Mouse (Mus musculus): ENCODE measurements at regions not wholly inside any gene's neighbourhood (a gene's known extent, or its start where the extent isn't known, plus 50 kb on each side); places are given as distances from the start of the nearest gene placed in this dataset.

DNA sequence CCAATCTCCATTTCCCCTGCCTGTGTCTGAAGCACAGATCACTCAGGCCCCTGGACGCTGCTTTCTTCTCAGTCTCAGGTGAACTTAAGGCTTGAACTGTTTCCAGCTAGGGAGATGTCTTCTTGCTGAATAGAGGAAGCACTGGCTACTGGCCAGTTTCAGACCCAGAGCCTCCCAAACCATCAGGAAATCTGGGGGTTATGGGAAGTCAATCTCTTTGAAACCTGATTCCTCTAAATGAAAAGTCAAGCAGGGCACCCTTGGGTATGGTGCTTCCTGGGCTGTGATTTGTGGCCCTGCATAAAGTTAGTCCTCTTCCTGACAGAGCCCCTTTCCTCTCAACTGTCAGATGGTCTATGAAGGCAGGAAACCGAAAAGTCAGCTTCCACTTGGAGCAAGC is 208.2 kb downstream of the Sptssa start:
- DNase-seq = peak; percentile 71

DNA sequence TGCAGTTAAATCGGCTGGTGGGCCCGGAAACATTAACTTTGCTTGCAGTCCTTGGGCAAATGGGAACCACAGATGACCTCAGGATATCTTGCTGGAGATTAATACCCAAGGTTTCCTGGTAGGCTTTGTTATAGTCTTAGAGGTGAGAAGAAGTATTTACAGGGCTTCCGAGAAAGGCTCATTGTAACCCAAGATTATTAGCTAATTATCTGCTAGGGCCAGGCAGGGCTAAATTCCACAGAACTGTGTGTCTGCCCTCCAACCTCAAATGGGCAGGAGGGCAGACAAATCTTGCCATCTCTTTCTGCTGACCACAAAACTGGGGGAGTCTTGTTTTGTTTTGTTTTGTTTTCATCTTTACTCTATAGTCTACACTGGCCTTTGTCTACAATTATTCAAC is 209.0 kb downstream of the Sptssa start:
- DNase-seq = no peak

DNA sequence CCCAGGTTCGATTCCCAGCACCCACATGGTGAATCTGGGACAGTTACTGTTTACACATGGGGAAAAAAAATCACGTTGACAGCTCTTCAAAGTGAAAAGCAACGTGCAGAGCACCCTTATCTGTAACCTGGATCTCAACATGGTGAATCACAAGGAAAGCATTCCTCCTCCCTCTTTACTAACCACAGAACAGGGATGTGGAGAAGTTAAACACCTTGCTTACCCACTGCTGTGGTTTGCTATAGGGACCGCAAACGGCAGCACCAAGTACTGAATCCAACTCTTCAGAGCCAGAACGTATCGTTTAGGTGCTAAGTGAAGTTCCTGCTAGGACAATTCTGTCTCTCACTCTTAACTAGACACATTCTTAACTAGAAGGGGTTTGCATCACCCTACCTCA is 210.0 kb downstream of the Sptssa start:
- DNase-seq = no peak

DNA sequence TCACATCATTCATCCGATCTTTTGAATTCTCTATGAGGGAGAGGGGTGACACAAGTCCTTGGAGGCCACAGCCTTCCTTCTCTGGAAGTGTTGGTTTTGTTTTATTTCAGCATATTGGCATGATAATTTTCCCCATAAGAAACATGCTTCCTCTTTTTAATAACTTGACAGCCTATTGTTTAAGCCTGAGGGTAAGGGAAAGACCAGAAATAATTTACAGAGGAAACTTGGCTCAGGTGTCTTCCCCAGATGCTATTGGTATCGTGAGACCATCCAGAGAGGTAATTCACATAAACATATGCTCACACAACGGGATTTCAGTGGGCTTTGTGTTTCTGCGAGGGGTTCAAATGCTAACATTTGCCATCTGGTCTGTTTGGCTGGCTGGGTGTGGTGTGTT is 212.0 kb downstream of the Sptssa start:
- DNase-seq = no peak

DNA sequence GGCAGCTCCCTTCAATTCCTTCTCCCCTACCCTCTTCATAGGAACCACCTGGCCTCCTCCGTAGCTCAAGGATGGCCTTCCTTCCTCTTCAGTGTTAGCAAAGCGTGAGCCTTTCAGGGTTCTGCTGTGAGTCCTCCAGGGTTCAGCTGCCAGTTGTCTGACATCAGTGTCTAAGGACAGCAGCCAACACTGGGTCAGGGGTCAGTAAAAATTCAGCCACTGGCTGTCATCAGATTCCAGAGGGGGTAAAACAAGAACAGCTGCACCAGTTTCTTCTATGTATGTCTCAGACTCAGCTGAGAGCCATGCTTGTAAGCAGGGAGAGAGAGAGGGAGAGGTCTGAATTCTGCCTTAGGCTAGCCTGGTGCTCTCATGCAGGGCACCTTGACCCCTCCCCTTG is 213.1 kb downstream of the Sptssa start:
- peak; percentile 82 for DNase-seq

DNA sequence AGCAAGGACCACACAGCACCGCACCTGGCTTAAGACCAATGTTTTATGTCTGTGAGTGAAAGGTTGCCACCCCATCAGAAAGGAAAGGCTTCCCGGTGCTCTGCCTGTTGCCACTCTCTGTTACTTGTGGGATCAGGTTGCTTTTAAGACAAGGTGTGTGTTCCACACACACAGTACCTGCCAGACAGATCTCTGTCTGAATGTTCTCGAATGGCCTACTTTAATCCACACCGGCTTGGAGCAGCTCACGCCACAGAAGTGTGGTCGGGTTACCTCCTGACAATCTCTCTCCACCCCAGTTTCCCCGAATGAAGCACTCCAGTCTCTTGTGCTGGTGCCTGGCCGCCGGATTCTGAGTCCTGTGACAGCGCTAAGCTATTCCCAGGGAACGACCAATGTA is 214.0 kb downstream of the Sptssa start:
- no peak for DNase-seq

DNA sequence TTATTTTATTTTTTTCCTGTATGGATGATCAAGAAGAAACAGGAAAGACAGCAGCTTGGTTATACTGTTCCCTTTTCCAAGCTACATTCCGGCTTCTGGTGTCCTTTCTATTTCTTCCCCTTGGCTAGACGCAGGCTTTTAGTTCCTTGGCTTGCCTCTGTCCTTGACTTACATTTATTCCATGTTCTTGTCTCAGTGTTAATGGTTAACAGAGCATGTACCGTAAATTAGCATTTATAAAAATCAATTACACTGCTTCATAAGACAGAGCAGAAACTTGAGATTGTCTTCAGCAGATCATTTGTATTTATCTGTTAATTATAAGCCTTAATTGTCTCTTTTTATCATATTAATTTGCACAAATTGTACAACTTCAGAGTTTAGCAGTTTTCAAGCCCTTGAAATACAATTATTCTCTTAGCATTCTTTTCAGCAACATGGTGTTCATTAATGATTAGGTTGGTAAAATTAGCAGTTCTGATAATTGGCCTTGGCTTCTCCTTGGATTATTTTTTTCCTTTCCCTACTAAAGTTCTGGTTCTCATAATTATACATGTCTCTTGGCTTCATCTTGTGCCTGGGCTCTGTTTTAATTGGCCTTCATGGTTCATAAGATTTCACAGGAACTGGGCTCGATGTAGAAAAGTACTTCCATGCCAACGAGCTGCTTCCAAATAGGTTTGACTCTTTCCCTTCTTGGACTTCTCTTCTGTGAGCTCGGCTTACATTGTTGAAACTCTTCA is 215.4 kb downstream of the Sptssa start:
- no peak for DNase-seq

DNA sequence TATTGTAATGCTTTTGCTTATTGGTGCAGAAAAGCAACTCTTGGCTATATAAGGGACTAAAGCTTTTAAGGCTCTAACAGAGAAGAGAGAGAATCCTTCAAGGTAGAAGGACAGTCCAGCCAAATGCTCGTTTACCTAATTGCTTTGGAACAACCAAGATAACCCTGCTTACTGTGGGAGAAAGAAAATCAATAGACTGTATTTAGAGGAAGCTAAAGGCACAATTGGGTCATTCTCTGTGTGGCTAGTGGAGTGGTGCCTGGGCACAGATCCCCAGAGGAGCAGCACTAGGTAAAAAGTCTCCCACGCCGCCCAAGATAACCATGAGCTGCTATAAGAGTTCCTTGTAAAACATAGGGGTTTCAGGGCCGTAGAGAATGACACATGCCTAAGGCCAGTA is 217.6 kb downstream of the Sptssa start:
- DNase-seq = no peak

DNA sequence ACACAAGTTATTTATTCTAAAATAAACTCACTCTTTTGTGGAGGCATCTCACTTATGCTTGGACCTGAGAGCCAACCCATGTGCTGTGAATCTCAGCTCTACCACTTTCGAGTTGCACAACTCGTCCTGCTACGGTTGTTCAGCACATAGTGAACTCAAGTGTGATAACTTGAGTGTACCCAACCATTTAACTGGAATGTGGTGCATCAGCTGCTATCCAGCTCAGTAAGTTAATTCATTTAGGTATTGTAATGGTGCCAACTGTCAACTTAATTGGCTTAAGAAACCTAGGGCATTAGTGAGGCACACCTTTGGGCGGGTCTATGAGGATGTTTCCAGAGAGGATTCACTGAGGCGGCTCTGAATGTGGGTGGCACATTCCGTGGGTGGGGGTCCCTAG is 221.6 kb upstream of the Egln3 start:
- no peak for DNase-seq

DNA sequence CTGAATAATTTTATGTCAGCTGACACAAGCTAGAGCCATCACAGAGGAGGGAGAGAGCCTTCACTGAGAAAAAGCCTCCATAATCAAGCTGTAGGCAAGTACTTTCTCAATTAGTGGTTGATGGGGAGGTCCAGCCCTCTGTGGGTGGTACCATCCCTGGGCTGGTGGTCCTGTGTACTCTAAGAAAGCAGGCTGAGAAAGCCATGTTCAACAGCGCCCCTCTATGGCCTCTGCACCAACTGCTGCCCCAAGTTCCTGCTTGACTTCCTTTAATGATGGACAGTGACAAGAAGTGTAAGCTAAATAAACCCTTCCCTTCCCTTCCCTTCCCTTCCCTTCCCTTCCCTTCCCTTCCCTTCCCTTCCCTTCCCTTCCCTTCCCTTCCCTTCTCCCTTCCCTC is 211.2 kb upstream of the Egln3 start:
- no peak for DNase-seq

DNA sequence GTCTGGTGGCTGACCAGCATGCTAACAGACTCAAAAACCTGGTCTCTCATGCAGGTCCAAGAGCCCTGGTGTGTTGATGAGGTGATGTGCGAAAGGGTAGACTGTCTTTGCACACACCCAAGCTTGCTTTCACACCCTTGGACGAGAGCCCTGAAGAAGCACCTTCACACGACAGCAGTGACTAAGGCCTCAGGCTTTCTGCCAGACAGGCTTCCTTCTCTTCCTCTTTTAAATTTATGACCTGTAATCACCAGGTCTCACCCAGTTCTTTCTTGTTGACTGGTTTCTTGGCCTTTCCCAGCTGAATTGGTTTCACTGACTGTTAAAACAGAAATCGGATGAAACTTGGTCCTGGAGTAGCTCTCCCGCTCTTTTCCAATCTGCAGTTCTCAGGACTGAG is 210.5 kb upstream of the Egln3 start:
- DNase-seq = peak; percentile 77

DNA sequence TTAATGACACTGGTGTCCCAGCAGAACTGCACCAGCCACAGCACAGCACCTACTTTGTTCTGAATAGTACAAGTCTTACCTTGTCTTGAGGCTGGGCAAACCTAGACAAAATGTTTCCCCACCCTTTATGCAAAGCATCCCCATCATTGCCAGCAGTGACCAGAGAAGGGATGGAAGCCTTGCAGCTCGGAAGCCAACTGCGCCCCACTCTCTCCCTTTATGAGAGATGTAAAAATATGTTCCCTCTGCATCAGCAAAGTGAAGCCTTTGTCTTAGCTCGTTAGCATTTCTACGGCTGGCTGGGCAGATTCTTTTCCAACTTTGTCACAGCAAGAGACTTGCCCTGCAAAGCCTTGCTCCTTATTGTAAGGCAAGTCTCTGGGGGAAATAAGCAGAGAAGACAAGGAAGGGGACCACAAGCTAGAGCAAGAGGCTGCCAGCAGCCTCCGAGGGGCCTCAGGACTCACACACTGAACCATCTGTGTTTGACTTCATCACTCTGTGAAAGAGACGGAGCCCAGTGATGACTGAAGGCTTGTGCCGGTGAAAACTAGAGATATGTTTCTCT is 206.5 kb upstream of the Egln3 start:
- no peak for DNase-seq

DNA sequence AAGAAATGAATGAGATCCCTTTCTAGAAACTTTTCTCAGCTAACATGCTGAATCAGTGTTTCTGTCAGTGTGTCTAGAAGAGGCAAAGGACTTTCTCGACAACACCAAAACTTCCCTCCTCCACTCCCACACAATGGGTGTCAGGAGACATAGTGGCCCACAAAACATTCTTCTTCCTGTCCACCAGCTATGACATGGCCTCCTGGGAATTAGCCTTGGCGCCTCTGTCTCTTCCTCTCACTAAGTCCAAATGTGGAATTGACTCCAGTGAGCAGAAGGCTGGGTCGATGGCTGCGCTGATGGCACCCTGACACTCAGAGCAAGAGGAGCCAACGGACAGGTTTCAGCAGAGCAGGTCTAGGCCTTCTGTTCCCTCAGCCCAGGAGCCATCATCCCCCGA is 205.2 kb upstream of the Egln3 start:
- DNase-seq = peak; percentile 20

DNA sequence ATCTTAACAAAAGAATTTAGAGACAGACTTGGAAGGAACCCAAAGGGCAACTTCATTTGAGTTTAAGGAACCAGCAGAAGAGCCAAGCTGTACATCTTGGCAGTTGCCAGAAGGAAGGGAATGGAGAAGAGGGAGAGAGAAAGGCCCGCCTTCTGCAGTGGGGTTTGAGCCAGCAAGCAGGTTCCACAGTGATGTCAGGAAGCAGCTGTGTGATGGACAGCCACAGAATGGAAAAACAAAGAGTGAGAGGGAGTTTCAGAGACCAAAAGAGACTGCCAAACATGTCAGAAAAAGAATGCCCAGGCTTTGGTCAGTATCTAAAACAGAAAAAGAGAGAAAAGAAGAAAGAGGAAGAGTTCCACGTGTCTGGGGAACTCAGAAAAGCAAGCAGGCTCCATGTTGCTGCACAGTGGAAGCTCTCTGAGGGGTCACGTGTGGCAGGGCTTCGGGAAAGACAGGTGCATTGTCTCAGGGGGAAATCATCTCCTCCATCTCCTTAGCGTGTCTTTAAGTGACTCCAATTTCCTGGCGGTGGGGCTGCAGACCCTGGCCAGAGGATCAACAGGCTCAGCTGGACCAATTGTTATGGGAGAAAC is 203.7 kb upstream of the Egln3 start:
- DNase-seq = no peak

DNA sequence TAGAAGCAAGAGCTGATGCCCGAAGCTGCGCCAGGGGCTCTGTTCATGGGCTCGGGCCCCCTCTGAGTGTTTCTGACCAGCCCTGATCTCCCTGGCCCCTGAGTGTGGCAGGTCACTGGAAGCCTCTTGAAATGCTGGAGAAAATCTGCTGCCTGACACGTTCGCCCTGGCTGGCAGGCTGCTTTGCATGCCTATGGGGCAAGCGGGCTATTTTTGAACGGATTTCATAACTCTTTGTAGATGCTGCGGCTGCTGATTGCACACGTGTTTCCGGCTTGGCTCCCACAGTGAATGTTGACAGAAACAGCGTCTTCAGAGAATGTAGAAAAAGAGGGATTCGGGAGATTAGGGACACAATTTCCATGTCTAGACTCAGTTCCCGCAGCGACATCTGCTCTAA is 201.4 kb upstream of the Egln3 start:
- DNase-seq = peak; percentile 15

DNA sequence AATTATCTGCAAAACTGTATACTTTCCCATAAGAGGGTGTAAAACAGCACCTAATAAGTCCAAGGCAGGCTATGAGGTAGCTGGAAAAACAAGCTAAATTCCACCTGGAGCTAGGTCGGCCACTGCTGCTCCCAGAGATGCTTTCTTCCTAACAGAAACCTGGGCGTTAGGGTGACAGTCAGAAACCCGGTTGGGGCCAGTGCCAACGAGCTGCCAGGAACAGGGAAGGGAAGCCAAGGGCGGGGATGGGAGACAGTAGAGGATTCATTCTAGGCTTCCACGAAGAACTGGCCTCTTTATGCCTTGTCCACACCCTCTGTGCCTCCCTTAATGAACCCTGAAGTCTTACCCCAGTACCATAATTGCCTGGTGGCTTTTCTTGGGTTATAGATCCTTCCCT is 198.9 kb upstream of the Egln3 start:
- DNase-seq = peak; percentile 26

DNA sequence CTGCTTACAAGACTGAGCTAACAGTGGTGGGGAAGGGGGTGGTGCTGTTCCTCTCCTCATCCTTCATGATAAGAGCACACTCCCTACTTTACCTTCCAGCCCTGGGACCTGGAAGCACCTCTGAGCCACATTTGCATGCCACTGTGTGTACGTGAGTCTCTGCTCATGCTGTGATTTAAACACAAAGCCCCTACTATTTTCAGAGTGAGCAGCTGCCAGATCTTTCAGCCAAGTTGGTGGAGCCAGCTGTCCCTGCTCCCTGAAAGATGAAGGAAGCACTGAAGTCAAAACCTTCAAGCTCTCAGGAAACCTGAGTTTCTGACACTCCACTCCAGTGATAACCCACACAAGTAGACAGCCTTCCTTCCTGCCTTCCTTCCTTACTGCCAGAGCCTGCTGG is 198.0 kb upstream of the Egln3 start:
- DNase-seq = no peak

DNA sequence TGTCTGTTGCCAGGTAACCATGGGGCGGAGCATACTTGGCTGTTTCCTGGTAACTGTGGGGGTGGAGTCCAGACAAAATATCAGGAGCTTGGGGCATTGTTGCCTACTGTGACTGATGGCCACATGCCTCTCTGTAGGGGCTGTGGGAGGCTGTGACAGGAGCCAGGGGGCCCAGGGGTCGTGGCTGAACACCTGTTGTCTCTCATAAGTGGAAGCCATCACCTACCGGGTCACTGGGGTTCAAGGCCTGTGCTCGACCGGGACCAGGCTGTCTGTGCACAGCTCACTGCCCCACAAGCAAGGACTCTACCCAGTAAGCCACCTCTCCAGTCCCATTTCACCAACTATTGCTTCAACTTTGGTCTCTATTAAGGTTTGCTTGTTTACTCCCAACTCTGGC is 196.4 kb upstream of the Egln3 start:
- no peak for DNase-seq

DNA sequence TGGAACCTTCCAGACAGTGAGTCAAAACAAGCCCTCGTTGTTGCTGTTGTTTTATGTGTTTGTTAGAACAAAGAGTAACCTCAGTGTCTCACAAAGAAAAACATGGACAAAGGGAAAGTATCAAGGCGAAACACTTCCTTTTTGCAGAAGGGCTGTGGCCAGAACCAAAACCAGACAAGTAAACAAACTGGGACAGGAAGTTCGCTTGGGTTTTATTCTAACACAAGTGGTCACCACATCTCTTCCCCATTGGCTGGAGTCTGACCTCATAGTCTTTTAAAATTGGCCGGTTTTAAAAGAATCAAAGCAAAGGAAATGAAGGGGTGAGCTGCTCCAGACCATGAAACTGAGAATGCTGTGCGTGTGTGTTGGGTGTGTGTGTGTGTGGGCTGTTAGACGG is 194.4 kb upstream of the Egln3 start:
- peak; percentile 10 for DNase-seq

DNA sequence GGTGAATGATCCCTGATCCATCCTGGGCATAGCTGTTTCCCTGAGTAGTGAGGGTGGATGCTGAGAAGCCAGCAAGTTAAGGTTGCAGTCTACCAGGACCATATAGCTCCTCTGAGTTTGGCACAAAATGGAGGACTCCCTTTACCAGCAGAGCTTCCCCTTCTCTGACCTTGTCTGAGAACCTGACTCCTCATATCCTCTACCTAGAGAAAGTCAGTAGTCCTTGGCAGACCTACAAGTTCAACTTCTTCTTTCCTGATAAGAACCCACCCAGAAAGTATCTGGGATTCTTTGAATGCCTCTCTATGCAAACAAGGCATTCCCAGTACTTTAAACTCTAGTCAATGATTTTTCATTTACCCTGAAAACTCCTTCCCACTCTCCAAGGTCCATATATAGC is 193.3 kb upstream of the Egln3 start:
- DNase-seq = no peak

DNA sequence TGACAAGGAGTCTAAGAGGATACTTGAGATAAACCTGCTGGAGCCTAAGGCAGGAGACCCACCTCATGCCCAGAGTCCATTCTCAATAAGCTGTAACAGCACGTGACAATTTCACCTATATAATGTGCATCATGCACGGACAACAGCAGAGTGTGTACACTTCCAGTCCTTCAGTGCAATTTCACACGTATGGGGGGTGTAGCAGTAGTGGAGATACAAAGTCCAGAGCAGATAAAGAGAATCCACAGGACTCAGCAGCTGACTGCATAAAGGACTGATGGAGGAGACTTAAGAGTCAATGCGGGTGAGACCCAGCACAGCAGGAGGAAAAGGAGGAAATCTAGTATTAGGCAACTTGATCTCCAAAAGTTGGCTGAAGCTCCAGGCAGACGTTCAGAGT is 192.7 kb upstream of the Egln3 start:
- DNase-seq = no peak

DNA sequence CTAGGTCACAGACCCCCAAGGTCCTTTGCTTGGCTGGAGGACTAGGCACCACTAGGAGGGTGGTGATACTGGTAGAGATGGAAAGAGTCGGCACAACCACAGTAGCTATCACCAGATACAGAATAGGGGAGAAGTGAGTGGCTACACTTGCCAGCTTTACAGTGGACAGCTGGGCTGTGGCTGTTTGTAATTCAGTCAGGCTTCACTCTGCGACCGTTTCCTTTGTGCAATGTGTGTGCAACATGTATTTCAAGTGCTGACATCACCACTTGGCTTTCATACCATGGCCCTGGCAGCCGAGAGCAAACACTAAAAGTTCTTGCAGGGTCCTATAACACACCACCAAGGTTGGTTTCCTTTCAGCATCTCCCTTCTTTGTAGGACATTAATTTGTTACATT is 181.7 kb upstream of the Egln3 start:
- DNase-seq = no peak

DNA sequence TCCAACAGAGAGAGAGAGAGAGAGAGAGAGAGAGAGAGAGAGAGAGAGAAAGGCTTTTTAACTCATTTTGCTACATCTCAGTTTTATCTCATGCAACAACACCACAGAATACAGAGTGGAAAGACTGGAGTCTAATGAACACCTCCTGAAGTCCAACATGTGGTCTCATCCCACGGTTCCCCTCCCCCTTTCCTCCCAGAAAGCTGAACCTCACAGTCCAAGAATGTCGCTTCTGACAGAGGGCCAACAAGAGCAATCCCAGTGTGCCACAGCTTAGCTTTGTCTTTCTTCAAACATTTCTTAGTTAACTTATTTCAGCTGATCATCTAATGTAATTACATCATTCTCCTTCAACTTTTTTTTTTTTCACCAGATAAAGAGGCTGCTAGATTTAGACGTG is 180.5 kb upstream of the Egln3 start:
- DNase-seq = no peak

DNA sequence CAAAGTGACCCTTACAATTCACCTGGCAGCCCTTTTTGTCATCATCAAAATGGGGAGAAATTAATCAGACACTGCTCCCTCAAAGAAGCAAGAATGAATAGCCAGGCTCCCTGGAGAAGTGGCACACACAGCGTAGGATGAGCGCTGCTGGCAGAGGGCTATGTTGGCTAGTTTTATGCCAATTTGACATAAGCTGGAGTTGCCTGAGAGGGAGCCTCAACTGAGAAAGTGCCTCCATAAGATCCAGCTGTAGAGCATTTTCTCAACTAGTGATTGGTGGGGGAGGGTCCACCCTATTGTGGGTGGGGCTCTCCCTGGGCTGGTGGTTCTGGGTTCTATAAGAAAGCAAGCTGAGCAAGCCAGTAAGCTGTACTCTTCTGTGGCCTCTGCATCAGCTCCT is 179.3 kb upstream of the Egln3 start:
- no peak for DNase-seq

DNA sequence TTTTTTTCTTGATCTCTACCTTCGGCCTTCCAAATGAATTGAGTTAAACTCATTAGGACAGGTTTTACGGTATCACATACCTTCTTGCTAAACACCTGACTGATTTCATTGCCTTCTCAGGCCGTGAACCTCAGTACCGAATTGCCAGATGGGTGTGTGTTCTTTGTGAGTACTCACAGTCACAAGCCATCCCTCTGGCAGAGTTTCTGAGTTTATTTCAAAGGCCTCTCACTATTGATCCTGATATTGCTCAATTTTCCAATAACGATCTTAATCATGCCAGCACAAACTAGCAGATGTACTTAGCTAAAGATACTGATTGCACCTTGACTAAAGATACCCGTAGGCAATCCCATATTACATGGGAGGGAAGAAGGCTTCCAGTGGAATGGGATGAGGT is 178.4 kb upstream of the Egln3 start:
- DNase-seq = no peak

Data from kidney, postnatal 14 days (tissue).